Mouse (Mus musculus): ENCODE results near the gene Faap24.

Faap24 gene

GRCm38 (mm10) chr7:35371096-35371495 is 25.5 kb downstream of the Faap24 start:
- DNase-seq (ENCODE audit: low read depth, low spot score), result no peak

DNA sequence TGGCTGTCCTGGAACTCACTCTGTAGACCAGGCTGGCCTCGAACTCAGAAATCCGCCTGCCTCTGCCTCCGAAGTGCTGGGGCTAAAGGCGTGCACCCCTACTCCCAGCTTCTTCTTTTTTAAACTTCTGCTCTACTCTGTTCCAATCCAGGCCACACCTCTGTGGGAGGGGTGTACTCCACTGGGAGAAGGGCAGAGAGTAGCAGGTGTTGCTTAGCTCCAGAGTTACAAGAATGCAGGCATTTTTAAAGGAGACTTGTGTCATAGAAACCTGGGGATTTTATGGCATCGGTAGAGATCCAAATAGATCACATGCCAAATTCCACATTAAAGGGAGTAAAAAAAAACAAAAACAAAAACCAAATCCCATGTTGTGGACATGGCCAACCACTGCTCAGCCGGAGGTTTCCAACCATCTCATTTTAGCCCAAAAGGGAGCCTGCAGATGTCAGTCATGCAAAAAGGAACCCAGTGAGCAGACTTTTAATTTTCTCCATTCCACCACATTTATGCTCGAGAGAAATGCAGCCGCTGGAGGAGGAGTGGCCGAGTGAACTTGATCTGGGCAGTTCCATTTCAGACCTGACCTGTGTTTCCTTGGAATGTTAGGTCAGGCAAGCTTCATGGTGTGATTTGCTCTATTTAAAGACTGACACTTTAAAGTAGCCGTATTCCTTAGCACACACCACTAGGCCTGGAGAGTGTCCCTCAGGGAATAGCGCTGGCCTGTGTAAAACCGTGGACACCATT is 31.3 kb downstream of the Faap24 start:
- no peak for DNase-seq (ENCODE audit: low read depth, low spot score)

GRCm38 (mm10) chr7:35362868-35363267 is 33.8 kb downstream of the Faap24 start:
- no peak for DNase-seq (ENCODE audit: low read depth, low spot score)

- no peak for DNase-seq (ENCODE audit: low read depth, low spot score)
These were observed 34.4 kb downstream of the Faap24 start for GRCm38 (mm10) chr7:35362253-35362652.

DNA sequence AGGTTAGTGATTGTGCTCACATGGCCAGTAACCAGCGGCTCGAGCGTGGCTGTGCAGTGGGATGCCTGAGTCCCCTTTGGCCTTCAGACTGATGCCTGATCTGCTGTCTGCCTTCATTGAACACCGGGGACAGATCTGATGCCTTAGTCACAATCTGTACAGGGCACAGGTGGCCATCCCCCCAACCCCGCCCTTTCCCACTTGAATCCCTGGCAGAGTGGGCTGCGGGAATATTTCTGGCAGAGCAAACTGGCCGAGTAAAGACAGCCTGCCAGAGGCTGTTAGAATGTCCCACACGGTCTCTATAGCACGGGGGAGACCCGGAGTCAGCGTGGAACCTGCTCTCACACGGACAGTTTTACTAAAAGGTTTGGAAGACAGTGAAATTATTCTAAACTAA is 39.0 kb downstream of the Faap24 start:
- no peak for DNase-seq (ENCODE audit: low read depth, low spot score)

DNA sequence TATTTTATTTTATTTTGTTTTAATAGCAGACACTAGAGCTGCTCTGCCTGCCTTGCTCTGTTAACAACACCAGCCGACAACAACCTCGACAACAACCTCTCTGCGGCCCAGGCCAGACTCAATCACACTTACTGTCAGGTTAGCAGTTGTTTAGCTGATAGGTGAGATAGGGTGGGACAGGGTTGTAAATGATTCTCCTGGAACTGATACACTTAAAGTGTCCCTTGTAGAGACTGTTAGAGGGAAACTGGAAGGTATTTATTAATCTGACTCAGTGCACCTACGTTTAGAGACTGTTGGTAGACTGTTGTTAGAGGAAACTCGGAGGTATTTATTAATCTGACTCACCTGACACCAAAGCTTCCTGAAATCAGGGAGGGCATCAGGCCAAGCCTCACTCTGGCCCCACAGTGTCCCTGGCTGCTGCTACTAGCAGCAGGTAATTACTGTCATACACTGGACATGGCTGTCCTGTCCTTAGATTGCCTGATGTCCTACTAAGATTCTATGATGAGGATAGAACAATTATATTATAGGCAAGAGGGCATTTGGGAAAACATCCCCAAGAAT is 41.2 kb downstream of the Faap24 start:
- no peak for DNase-seq (ENCODE audit: low read depth, low spot score)

GRCm38 (mm10) chr7:35353306-35353705 is 43.3 kb downstream of the Faap24 start:
- DNase-seq (ENCODE audit: low read depth, low spot score), result no peak

DNA sequence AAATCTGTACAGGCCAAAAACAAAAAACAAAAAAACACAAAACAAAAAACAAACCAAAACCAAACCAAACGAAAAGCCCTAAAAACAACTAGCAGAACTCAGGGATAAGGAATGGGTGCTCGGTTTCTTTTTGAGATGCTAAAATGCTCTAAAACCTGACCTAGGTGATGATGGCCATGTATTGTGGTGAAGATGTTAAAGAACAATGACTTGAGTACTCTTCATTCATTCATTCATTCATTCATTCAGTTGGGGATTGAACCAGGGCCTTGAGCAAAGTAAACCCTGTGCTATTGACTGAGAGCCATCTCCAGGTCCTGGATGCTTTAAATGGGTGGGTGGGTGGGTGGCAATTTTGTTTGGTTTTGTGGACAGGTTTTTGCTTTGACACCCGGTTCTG is 45.5 kb downstream of the Faap24 start:
- peak; percentile 85 for DNase-seq (ENCODE audit: low read depth, low spot score)

DNA sequence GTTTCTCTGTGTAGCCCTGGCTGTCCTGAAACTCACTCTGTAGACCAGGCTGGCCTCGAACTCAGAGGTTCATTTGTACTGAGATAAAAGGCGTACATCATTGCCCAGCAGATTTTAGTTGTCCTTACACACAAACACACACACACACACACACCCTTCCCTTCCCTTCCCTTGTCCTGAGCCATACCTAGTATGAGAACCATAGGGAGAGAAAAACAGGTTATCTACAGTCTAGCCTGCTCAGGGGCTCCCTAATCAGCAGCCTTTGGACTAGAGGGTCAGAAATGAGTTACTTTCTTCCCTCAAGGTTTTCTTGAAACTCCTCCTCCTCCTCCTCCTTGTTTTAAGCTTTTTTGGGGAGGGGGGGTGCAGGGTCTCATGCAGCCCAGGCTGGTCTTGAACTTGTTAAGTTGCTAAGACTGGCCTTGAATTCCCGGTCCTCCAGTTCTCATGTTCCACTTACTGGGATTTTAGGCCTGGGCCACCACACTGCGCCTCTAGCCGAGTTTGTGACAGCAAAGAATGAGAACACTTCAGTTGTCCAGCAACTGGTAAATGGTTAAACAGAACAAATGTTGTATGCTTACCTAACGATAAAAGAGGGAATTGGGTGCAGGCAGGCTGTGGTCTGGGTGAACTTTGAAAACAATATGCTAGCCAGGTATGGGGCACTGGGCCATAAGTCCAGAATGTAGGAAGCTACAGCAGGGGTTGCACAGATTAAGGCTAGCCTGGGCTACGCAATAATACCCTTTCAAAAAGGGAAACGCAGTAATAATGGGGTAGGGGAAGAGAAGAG is 46.6 kb downstream of the Faap24 start:
- DNase-seq (ENCODE audit: low read depth, low spot score), result no peak

GRCm38 (mm10) chr7:35349022-35349421 is 47.6 kb downstream of the Faap24 start:
- no peak for DNase-seq (ENCODE audit: low read depth, low spot score)

GRCm38 (mm10) chr7:35347918-35348700 is 48.5 kb downstream of the Faap24 start:
- DNase-seq (ENCODE audit: low read depth, low spot score), result no peak

GRCm38 (mm10) chr7:35344785-35345330 is 51.8 kb downstream of the Faap24 start:
- DNase-seq (ENCODE audit: low read depth, low spot score), result no peak

GRCm38 (mm10) chr7:35342498-35342897 is 54.1 kb downstream of the Faap24 start:
- DNase-seq (ENCODE audit: low read depth, low spot score), result no peak
